Mouse (Mus musculus) heart, postnatal 0 days (tissue): Measurements from ENCODE around the gene Ly6g. TPM values are rescaled to one million over a fixed set of nuclear protein-coding genes. Genes with fewer than 3 reads are reported as not detected.
"Not testable (repeated sequence)": the region's sequence is repeated elsewhere in the genome, so short reads cannot be mapped to it uniquely, and the experiment has no call there.

Experiments
- ATAC-seq: fragments of 200-750 bp; cut with Nextera tagmentation; 2 replicates; pipeline ENCODE4 v1.8.0; 2017; ENCODE audit warnings: low read depth, moderate number of reproducible peaks, moderate library complexity; ENCODE audit not compliant: insufficient read depth
- DNase-seq: peaks from one replicate; pipeline ENCODE4 v3.0.0-alpha.2; 2016; ENCODE audit warnings: low spot score
- H3K27ac ChIP-seq: fragments of 300-500 bp; sonication (generic); 2 replicates; pipeline ENCODE4 v1.5.1; 2014; ENCODE audit warnings: low read depth, mild to moderate bottlenecking
- H3K27me3 ChIP-seq: fragments of 300-500 bp; sonication (generic); 2 replicates; pipeline ENCODE4 v1.6.1; 2014; ENCODE audit warnings: low read length, mixed read lengths; ENCODE audit not compliant: control insufficient read depth, insufficient read depth
- H3K36me3 ChIP-seq: fragments of 300-500 bp; sonication (generic); replicated peaks from 2 replicates; pipeline ENCODE4 v1.6.1; 2014; ENCODE audit warnings: low read length, mixed read lengths; ENCODE audit not compliant: control insufficient read depth, insufficient read depth
- H3K4me1 ChIP-seq: fragments of 300-500 bp; sonication (generic); 2 replicates; pipeline ENCODE4 v1.6.1; 2014; ENCODE audit warnings: antibody characterized with exemption; ENCODE audit not compliant: control insufficient read depth, insufficient read depth
- H3K4me2 ChIP-seq: fragments of 300-500 bp; sonication (generic); 2 replicates; pipeline ENCODE4 v1.6.1; 2014; ENCODE audit warnings: low read depth, mild to moderate bottlenecking, low read length, moderate library complexity
- H3K4me3 ChIP-seq: fragments of 300-500 bp; sonication (generic); 2 replicates; pipeline ENCODE4 v1.5.1; 2014; ENCODE audit warnings: low read depth, low read length
- H3K9ac ChIP-seq: fragments of 300-500 bp; sonication (generic); replicated peaks from 2 replicates; pipeline ENCODE4 v1.6.1; 2014; ENCODE audit warnings: low read depth, low read length, mixed read lengths
- H3K9me3 ChIP-seq: fragments of 300-500 bp; sonication (generic); replicated peaks from 2 replicates; pipeline ENCODE4 v1.6.1; 2016; ENCODE audit warnings: low read length; ENCODE audit not compliant: control insufficient read depth
- CTCF ChIP-seq: IDR thresholded peaks from 2 replicates; pipeline ENCODE4 v1.5.1; 2016; ENCODE audit warnings: antibody characterized with exemption, control low read depth, low read depth
- EP300 ChIP-seq: IDR thresholded peaks from 2 replicates; pipeline ENCODE4 v1.6.1; 2016; ENCODE audit warnings: antibody characterized with exemption, low read depth
- WGBS: fragments of 180-500 bp; shearing (Covaris S2); extraction: QIAGEN DNeasy Blood & Tissue Kit; methylation state at CpG from one replicate; pipeline ENCODE4 v1.1.7; 2014; 5-methylcytosine and 5-hydroxymethylcytosine counted together
- polyA plus RNA-seq: library from polyadenylated mRNA; unstranded; fragments of >200 nt; fragmentation: Nextera tagmentation; extraction: Ambion mirVana; gene quantifications from 2 replicates; pipeline ENCODE4 v1.2.1, GENCODE M21; 2015
- total RNA-seq: library from RNA; depleted of rRNA; stranded (reverse); fragments of >200 nt; gene quantifications from 2 replicates; pipeline ENCODE4 v1.2.3, GENCODE M21; 2014; ENCODE audit warnings: low replicate concordance

Gene Ly6g
- total and polyA plus RNA-seq, 2 experiments from 2014 or later = not detected

GRCm38 (mm10) chr15:75120066-75120465, 35.0 kb upstream of the Ly6g start:
- Histone ChIP-seq H3K27ac (no peak overlapping the region), H3K9ac (no peak overlapping the region), H3K4me3 (no peak overlapping the region), H3K9me3 (no peaks in the 10 kb centered on the region), H3K4me2 (no peak overlapping the region), H3K36me3 (no peaks in the 10 kb centered on the region), H3K4me1 (no peaks in the 10 kb centered on the region), H3K27me3 (no peaks in the 10 kb centered on the region)
- TF ChIP-seq EP300 = no peak
- peak; percentile 48 for TF ChIP-seq CTCF
- ATAC-seq (no peak), DNase-seq (no peak)
- 16% methylated on average over 2 of the region's 2 CpGs for WGBS

- H3K4me3 ChIP-seq, H3K36me3 ChIP-seq, H3K9me3 ChIP-seq, H3K27me3 ChIP-seq, H3K9ac ChIP-seq, ATAC-seq, H3K27ac ChIP-seq, DNase-seq, H3K4me1 ChIP-seq, H3K4me2 ChIP-seq: not testable (repeated sequence)
- WGBS = 87% methylated on average over 2 of the region's 2 CpGs
Observed at GRCm38 (mm10) chr15:75132346-75132745, 22.7 kb upstream of the Ly6g start.

GRCm38 (mm10) chr15:75135090-75135783, 19.8 kb upstream of the Ly6g start:
- not testable (repeated sequence) for H3K4me1 ChIP-seq, DNase-seq, H3K27ac ChIP-seq, H3K9me3 ChIP-seq, ATAC-seq, H3K27me3 ChIP-seq, H3K36me3 ChIP-seq, H3K9ac ChIP-seq, H3K4me3 ChIP-seq, H3K4me2 ChIP-seq
- WGBS = 85% methylated on average over 2 of the region's 2 CpGs

GRCm38 (mm10) chr15:75137739-75138138, 17.3 kb upstream of the Ly6g start:
- H3K4me3 ChIP-seq, H3K9ac ChIP-seq, H3K9me3 ChIP-seq, H3K4me1 ChIP-seq, ATAC-seq, H3K27ac ChIP-seq, H3K36me3 ChIP-seq, DNase-seq, H3K4me2 ChIP-seq, H3K27me3 ChIP-seq: not testable (repeated sequence)
- WGBS = 57% methylated on average over 3 of the region's 3 CpGs

- peak; percentile 39; the same call in 1 of the 2 replicates for TF ChIP-seq CTCF
- not testable (repeated sequence) for H3K27ac ChIP-seq, H3K4me1 ChIP-seq, H3K27me3 ChIP-seq, H3K9me3 ChIP-seq, H3K4me2 ChIP-seq, DNase-seq, H3K9ac ChIP-seq, H3K4me3 ChIP-seq, ATAC-seq, H3K36me3 ChIP-seq
- 32% methylated on average over 6 of the region's 6 CpGs for WGBS
Observed at GRCm38 (mm10) chr15:75141812-75142360, 13.2 kb upstream of the Ly6g start.

GRCm38 (mm10) chr15:75143735-75144134, 11.3 kb upstream of the Ly6g start:
- Histone ChIP-seq H3K9ac (no peak overlapping the region), H3K36me3 (no peaks in the 10 kb centered on the region), H3K4me1 (no peaks in the 10 kb centered on the region), H3K4me3 (no peak overlapping the region), H3K27me3 (no peaks in the 10 kb centered on the region), H3K27ac (no peak overlapping the region), H3K4me2 (no peak overlapping the region), H3K9me3 (no peaks in the 10 kb centered on the region)
- ATAC-seq (no peak), DNase-seq (no peak)
- 56% methylated on average over 3 of the region's 3 CpGs for WGBS
- TF ChIP-seq CTCF (peak; percentile 17; the same call in 1 of the 2 replicates), EP300 (no peak)
